Comparison of ENCODE assay signal across 14 mouse cellular contexts in genomic region chr13:105222016-105222725, GRCm38 (mm10).
A peak's percentile ranks its signal among the peaks of the same experiment; 100 is the strongest.
DNase-seq lines count a peak whose midpoint lies in the region; ATAC-seq lines count a peak whose summit lies in the region.
"Had no signal": no experiment of that assay in that cellular context is flagged by ENCODE, and none has a peak within 500 bp of the region (broad histone marks: within the 10 kb centered on the region; RNA-seq: fewer than 3 reads in every experiment).

No protein-coding gene starts in this region.

- H3K4me2 ChIP-seq in forebrain, embryonic 12.5 days: no peak overlapping the region
- no peak overlapping the region for H3K4me2 ChIP-seq in midbrain, embryonic 11.5 days
- H3K4me2 ChIP-seq in neural tube, embryonic 14.5 days (ENCODE audit: low read depth, low read length): no peak overlapping the region
- H3K4me2 ChIP-seq: embryonic facial prominence, embryonic 13.5 days; stomach, embryonic 15.5 days had no signal

- intact Hi-C loops in heart, postnatal 36 days (cut with DNase I): loop anchor here (5.0 kb wide), 1 partner anchor 165 kb away; no protein-coding TSS in a partner anchor

- peaks cover 2% of the 10 kb centered on the region; the same call in 1 of the 2 replicates for H3K4me1 ChIP-seq in forebrain, embryonic 10.5 days
- H3K4me1 ChIP-seq in forebrain, embryonic 12.5 days: no peaks in the 10 kb centered on the region
- H3K4me1 ChIP-seq in midbrain, embryonic 11.5 days (ENCODE audit: control insufficient read depth, insufficient read depth, low read length): no peaks in the 10 kb centered on the region
- no peaks in the 10 kb centered on the region for H3K4me1 ChIP-seq in midbrain, embryonic 10.5 days
- no peaks in the 10 kb centered on the region for H3K4me1 ChIP-seq in neural tube, embryonic 14.5 days (ENCODE audit: control insufficient read depth, insufficient read depth, low read length)
- H3K4me1 ChIP-seq: stomach, embryonic 15.5 days had no signal

- DNase-seq in forebrain, embryonic 10.5 days (ENCODE audit: extremely low spot score, low spot score): no peak
- no peak for DNase-seq in midbrain, embryonic 11.5 days (ENCODE audit: low spot score, missing footprints)
- DNase-seq in midbrain, embryonic 10.5 days (ENCODE audit: low spot score): no peak
- no peak for DNase-seq in heart, postnatal 36 days
- no peak for DNase-seq in cerebellum, postnatal 14 days
- DNase-seq: kidney, postnatal 10 days; thymus, postnatal 14 days had no signal

- H3K27me3 ChIP-seq in forebrain, embryonic 10.5 days (ENCODE audit: poor library complexity, severe bottlenecking): no peaks in the 10 kb centered on the region
- H3K27me3 ChIP-seq in forebrain, embryonic 12.5 days: no peaks in the 10 kb centered on the region
- H3K27me3 ChIP-seq in midbrain, embryonic 11.5 days (ENCODE audit: control insufficient read depth, insufficient read depth, low read length): no peaks in the 10 kb centered on the region
- no peaks in the 10 kb centered on the region for H3K27me3 ChIP-seq in midbrain, embryonic 10.5 days (ENCODE audit: low read depth, poor library complexity, severe bottlenecking)
- H3K27me3 ChIP-seq in neural tube, embryonic 14.5 days (ENCODE audit: control insufficient read depth, insufficient read depth, low read length): no peaks in the 10 kb centered on the region
- H3K27me3 ChIP-seq: CH12.LX; embryonic facial prominence, embryonic 13.5 days; stomach, embryonic 15.5 days had no signal

- no peak overlapping the region for H3K9ac ChIP-seq in forebrain, embryonic 12.5 days
- no peak overlapping the region for H3K9ac ChIP-seq in midbrain, embryonic 11.5 days (ENCODE audit: low read length)
- no peak overlapping the region for H3K9ac ChIP-seq in neural tube, embryonic 14.5 days (replicated peaks; ENCODE audit: low read depth, low read length)
- H3K9ac ChIP-seq: embryonic facial prominence, embryonic 13.5 days; stomach, embryonic 15.5 days had no signal

- H3K4me3 ChIP-seq in forebrain, embryonic 10.5 days: no peak overlapping the region
- H3K4me3 ChIP-seq in forebrain, embryonic 12.5 days (replicated peaks): no peak overlapping the region
- no peak overlapping the region for H3K4me3 ChIP-seq in midbrain, embryonic 11.5 days (ENCODE audit: low read depth, low read length)
- no peak overlapping the region for H3K4me3 ChIP-seq in midbrain, embryonic 10.5 days
- no peak overlapping the region for H3K4me3 ChIP-seq in neural tube, embryonic 14.5 days (ENCODE audit: low read depth, low read length)
- H3K4me3 ChIP-seq: embryonic facial prominence, embryonic 13.5 days; stomach, embryonic 15.5 days had no signal

- ATAC-seq in forebrain, embryonic 12.5 days (ENCODE audit: low FRiP score): no peak; the same call in 1 of the 2 replicates
- peak; percentile 25; the same call in 1 of the 2 replicates for ATAC-seq in midbrain, embryonic 11.5 days (ENCODE audit: low FRiP score)
- peak; percentile 35 for ATAC-seq in megakaryocyte-erythroid progenitor cell, adult 5-6 weeks (replicated peaks; ENCODE audit: low FRiP score, low TSS enrichment, poor library complexity, severe bottlenecking)
- ATAC-seq in neural tube, embryonic 14.5 days (ENCODE audit: low read depth): peak; percentile 11; the same call in 1 of the 2 replicates
- ATAC-seq: intestine, postnatal 0 days had no signal

- H3K27ac ChIP-seq in forebrain, embryonic 10.5 days: peak overlapping the region; percentile 44; the same call in 1 of the 2 replicates
- H3K27ac ChIP-seq in forebrain, embryonic 12.5 days: no peak overlapping the region
- no peak overlapping the region for H3K27ac ChIP-seq in midbrain, embryonic 11.5 days (ENCODE audit: low read depth, low read length)
- no peak overlapping the region for H3K27ac ChIP-seq in midbrain, embryonic 10.5 days (replicated peaks)
- H3K27ac ChIP-seq in neural tube, embryonic 14.5 days (ENCODE audit: low read depth, low read length): no peak overlapping the region
- H3K27ac ChIP-seq: embryonic facial prominence, embryonic 13.5 days; stomach, embryonic 15.5 days had no signal

- H3K36me3 ChIP-seq in forebrain, embryonic 10.5 days (replicated peaks): no peaks in the 10 kb centered on the region
- no peaks in the 10 kb centered on the region for H3K36me3 ChIP-seq in forebrain, embryonic 12.5 days (replicated peaks)
- H3K36me3 ChIP-seq in midbrain, embryonic 11.5 days (ENCODE audit: control insufficient read depth, insufficient read depth, low read length): no peaks in the 10 kb centered on the region
- H3K36me3 ChIP-seq in midbrain, embryonic 10.5 days: no peaks in the 10 kb centered on the region
- no peaks in the 10 kb centered on the region for H3K36me3 ChIP-seq in neural tube, embryonic 14.5 days (ENCODE audit: control insufficient read depth, insufficient read depth, low read length)
- H3K36me3 ChIP-seq: embryonic facial prominence, embryonic 13.5 days; stomach, embryonic 15.5 days had no signal

- no peaks in the 10 kb centered on the region for H3K9me3 ChIP-seq in forebrain, embryonic 10.5 days
- H3K9me3 ChIP-seq in forebrain, embryonic 12.5 days: no peaks in the 10 kb centered on the region
- H3K9me3 ChIP-seq in midbrain, embryonic 11.5 days (ENCODE audit: control insufficient read depth, low read length): no peaks in the 10 kb centered on the region
- H3K9me3 ChIP-seq in midbrain, embryonic 10.5 days (replicated peaks): no peaks in the 10 kb centered on the region
- no peaks in the 10 kb centered on the region for H3K9me3 ChIP-seq in neural tube, embryonic 14.5 days (ENCODE audit: control insufficient read depth, low read length)
- H3K9me3 ChIP-seq: embryonic facial prominence, embryonic 13.5 days; stomach, embryonic 15.5 days had no signal

- 91% methylated on average over 5 of the region's 5 CpGs for WGBS in forebrain, embryonic 10.5 days
- 89% methylated on average over 5 of the region's 5 CpGs for WGBS in forebrain, embryonic 12.5 days
- 91% methylated on average over 5 of the region's 5 CpGs for WGBS in midbrain, embryonic 11.5 days
- 86% methylated on average over 5 of the region's 5 CpGs for WGBS in midbrain, embryonic 10.5 days
- WGBS in neural tube, embryonic 14.5 days: 91% methylated on average over 5 of the region's 5 CpGs
